Mouse (Mus musculus) bone marrow macrophage, adult 2 months (primary cell): ENCODE results near the gene Tiam1.

ENCODE experiments used
- CTCF ChIP-seq: IDR thresholded peaks from 2 replicates; pipeline ENCODE4 v1.5.1; 2012; ENCODE audit warnings: low read depth, mild to moderate bottlenecking, low read length, moderate library complexity
- POLR2A ChIP-seq: IDR thresholded peaks from 2 replicates; pipeline ENCODE4 v1.6.1; 2012; ENCODE audit warnings: mild to moderate bottlenecking, low read depth, low read length, borderline replicate concordance

- TF ChIP-seq CTCF (no peak), POLR2A (no peak)
Observed at GRCm38 (mm10) chr16:89905730-89906305, 237.8 kb downstream of the Tiam1 start.
